Mouse (Mus musculus): ENCODE data around the gene Mthfsd.
A peak's percentile ranks its signal among the peaks of the same experiment; 100 is the strongest.

The Mthfsd gene

GRCm38 (mm10) chr8:121073174-121074107 is 34.8 kb downstream of the Mthfsd start:
- no peak for DNase-seq (ENCODE audit: low spot score in 2 of 2)

- no peak for DNase-seq (ENCODE audit: low spot score in 2 of 2)
Measured at GRCm38 (mm10) chr8:121072406-121073130, 35.6 kb downstream of the Mthfsd start.

GRCm38 (mm10) chr8:121071454-121071853 is 36.7 kb downstream of the Mthfsd start:
- no peak for DNase-seq (ENCODE audit: low spot score in 2 of 2)

- no peak for DNase-seq (ENCODE audit: low spot score in 2 of 2)
Measured at GRCm38 (mm10) chr8:121063649-121064048, 44.5 kb downstream of the Mthfsd start.

GRCm38 (mm10) chr8:121062521-121062920 is 45.7 kb downstream of the Mthfsd start:
- no peak for DNase-seq (ENCODE audit: low spot score in 2 of 2)

GRCm38 (mm10) chr8:121059098-121059497 is 49.1 kb downstream of the Mthfsd start:
- peak in 1 of 2 experiments; percentile 31 for DNase-seq (ENCODE audit: low spot score in 2 of 2)

GRCm38 (mm10) chr8:121058081-121058480 is 50.1 kb downstream of the Mthfsd start:
- DNase-seq (ENCODE audit: low spot score in 2 of 2), result no peak

GRCm38 (mm10) chr8:121047441-121047840 is 60.8 kb downstream of the Mthfsd start:
- no peak for DNase-seq (ENCODE audit: low spot score in 2 of 2)

- no peak for DNase-seq (ENCODE audit: low spot score in 2 of 2)
Measured at GRCm38 (mm10) chr8:121043719-121044440, 64.3 kb downstream of the Mthfsd start.

Measured in frontal cortex, postnatal 36 days (tissue).